Mouse (Mus musculus): ENCODE results near the gene Slc48a1.

DNA sequence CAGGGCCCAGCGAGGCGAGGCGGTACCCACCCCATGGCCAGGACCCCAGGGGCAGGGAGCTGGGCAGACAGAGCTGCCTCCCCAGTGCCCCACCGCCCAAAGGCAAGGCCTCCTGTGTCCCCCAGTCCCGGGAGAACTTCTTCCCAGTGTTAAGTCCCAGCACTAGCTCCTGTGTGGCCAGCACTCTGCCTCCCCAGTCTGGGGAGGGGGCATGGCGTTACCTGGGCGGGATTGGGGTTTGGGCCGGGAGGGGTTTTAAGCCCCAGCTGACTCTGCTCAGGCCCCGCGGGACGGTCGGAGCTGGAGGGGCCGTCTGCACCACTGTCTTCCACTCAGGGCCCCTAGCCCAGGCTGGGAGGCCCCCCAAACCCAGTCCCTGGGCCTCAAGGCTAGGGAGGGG is 22.5 kb downstream of the Slc48a1 start:
- TF ChIP-seq MYOD1 (IDR thresholded peaks at IDR 0.05; ENCODE audit: control insufficient read depth in 1 of 3, insufficient read length in 2 of 3, low read depth in 2 of 3) (no peak), E2F4 (IDR thresholded peaks at IDR 0.05; ENCODE audit: insufficient read depth) (no peak), CEBPB (IDR thresholded peaks at IDR 0.05; ENCODE audit: insufficient read depth, poor library complexity, severe bottlenecking) (no peak), POLR2A (IDR thresholded peaks at IDR 0.05; ENCODE audit: insufficient read length, low read depth) (no peak), MAX (IDR thresholded peaks at IDR 0.05; ENCODE audit: low read depth) (no peak), POLR2AphosphoS2 (IDR thresholded peaks at IDR 0.05; ENCODE audit: insufficient read length, low read depth) (no peak), USF1 (IDR thresholded peaks at IDR 0.05; ENCODE audit: low read depth) (no peak), MYOG (IDR thresholded peaks at IDR 0.05; ENCODE audit: control insufficient read depth in 1 of 3, insufficient read depth in 1 of 3, insufficient read length in 2 of 3, low read depth in 2 of 3) (no peak), REST (IDR thresholded peaks at IDR 0.05; ENCODE audit: insufficient read depth, insufficient read length) (no peak)

All from myocyte (in vitro differentiated cells).